Mouse (Mus musculus): ENCODE measurements at regions not wholly inside any gene's neighbourhood (a gene's known extent, or its start where the extent isn't known, plus 50 kb on each side); places are given as distances from the start of the nearest gene placed in this dataset.

DNA sequence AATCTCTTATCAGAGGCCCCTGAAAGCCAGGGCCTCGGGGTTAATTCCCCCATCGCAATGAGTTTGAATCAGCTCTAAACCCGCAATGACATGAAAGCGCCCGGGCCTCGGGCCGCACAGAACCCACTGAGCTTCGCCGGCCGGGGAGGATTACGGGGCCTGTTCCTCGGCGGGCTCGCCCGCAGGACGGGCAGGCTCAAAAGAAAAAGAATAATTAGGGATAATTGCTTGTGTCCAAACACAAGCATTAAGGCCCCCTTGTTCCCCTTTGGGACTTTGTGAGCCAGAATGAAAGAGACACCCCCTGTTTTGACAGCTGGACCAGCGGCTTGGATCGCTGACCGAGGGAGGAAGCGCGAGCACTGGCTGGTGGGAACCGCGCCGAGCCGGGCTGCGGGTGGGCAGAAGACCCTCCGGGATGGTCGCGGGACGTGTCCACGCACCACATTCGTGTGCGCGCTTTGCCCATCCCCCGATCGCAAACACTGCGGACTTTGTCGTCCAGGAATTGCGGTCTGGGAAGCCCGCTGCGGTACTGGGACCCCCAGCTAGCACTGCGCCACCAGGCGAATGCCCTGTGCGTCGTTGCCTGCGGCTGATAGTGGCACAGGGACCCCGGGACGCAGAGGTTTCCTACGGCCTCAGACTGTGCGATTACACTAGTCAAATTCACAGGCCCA lies 64.5 kb downstream of the Tmem174 start:
- Histone ChIP-seq H3K9me3 (replicated peaks; ENCODE audit: control insufficient read depth, insufficient read depth, low read length, poor library complexity, severe bottlenecking) (no peaks in the 10 kb centered on the region), H3K9ac (ENCODE audit: low read depth, poor library complexity, severe bottlenecking) (peak overlapping the region; percentile 22), H3K36me3 (ENCODE audit: control insufficient read depth, insufficient read depth, low read length, poor library complexity, severe bottlenecking) (no peaks in the 10 kb centered on the region), H3K27ac (ENCODE audit: insufficient read depth, low read length) (no peak overlapping the region), H3K27me3 (ENCODE audit: control insufficient read depth, insufficient read depth, low read length, poor library complexity, severe bottlenecking) (no peaks in the 10 kb centered on the region), H3K4me3 (ENCODE audit: low read depth, low read length) (peak overlapping the region; percentile 65), H3K4me1 (ENCODE audit: control insufficient read depth, insufficient read depth, low read length) (no peaks in the 10 kb centered on the region)
- TF ChIP-seq EP300 (IDR thresholded peaks at IDR 0.05; ENCODE audit: insufficient read depth, low read depth, low read length) (no peak), POLR2A (IDR thresholded peaks at IDR 0.05; ENCODE audit: insufficient read depth, low read length) (no peak), CTCF (IDR thresholded peaks at IDR 0.05; ENCODE audit: low read depth, low read length) (no peak)

DNA sequence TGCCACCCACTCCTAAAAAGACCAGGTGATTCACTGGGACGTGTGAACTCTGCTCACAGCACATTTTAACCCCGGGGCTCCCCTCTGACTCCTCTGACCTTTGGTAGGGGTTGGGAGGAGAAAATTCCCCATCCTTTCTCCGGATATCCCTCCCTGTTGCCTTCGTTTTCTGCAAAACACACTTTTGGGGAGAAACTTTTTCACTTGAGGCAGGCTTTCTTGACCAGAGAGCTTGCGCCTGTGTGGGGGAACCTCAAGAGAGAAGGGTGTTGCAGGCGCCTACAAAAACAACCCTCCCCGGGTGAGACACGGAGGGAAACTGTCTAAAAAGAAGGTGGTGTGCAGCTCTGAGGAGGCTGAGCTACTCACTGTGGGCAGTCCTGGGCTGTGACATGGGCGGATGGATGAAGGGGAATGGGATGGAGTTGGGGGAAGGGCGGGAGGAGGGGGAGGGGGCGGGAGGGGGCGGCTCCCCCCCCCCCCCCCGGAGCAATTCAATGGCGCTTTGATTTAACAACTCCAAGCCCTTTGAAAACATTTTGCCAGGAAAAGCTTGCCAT lies 65.1 kb downstream of the Tmem174 start:
- Histone ChIP-seq H3K9me3 (replicated peaks; ENCODE audit: control insufficient read depth, insufficient read depth, low read length, poor library complexity, severe bottlenecking) (no peaks in the 10 kb centered on the region), H3K4me3 (ENCODE audit: low read depth, low read length) (no peak overlapping the region), H3K36me3 (ENCODE audit: control insufficient read depth, insufficient read depth, low read length, poor library complexity, severe bottlenecking) (no peaks in the 10 kb centered on the region), H3K27ac (ENCODE audit: insufficient read depth, low read length) (no peak overlapping the region), H3K27me3 (ENCODE audit: control insufficient read depth, insufficient read depth, low read length, poor library complexity, severe bottlenecking) (no peaks in the 10 kb centered on the region), H3K4me1 (ENCODE audit: control insufficient read depth, insufficient read depth, low read length) (no peaks in the 10 kb centered on the region), H3K9ac (ENCODE audit: low read depth, poor library complexity, severe bottlenecking) (no peak overlapping the region)
- TF ChIP-seq EP300 (IDR thresholded peaks at IDR 0.05; ENCODE audit: insufficient read depth, low read depth, low read length) (no peak), POLR2A (IDR thresholded peaks at IDR 0.05; ENCODE audit: insufficient read depth, low read length) (no peak), CTCF (IDR thresholded peaks at IDR 0.05; ENCODE audit: low read depth, low read length) (no peak)

DNA sequence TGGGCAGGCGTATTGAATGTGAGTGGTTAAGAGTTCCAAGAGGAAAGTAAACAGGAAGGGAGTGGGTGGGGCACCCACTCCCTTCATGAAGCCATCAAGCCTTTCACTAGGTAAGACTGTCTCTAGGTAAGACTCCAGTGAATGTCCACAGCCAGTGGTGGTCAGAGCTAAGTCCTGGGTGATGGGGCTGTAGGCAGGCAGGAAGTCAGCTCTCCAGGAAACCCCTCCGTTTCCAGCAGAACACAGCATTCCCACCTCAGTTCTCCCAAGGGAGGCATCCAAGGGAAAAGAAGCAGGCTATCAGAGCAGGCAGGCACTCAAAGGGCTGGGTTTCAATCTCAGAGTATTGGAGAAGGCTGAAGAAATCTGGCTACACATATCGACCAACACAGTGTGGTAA lies 66.2 kb downstream of the Tmem174 start:
- Histone ChIP-seq H3K27me3 (ENCODE audit: control insufficient read depth, insufficient read depth, low read length, poor library complexity, severe bottlenecking) (no peaks in the 10 kb centered on the region), H3K4me1 (ENCODE audit: control insufficient read depth, insufficient read depth, low read length) (no peaks in the 10 kb centered on the region), H3K36me3 (ENCODE audit: control insufficient read depth, insufficient read depth, low read length, poor library complexity, severe bottlenecking) (no peaks in the 10 kb centered on the region)

GRCm38 (mm10) chr13:98555693-98556092 lies 63.9 kb upstream of the Gm10320 start:
- H3K4me1 ChIP-seq (ENCODE audit: control insufficient read depth, insufficient read depth, low read length): no peaks in the 10 kb centered on the region
- H3K27me3 ChIP-seq (ENCODE audit: control insufficient read depth, insufficient read depth, low read length, poor library complexity, severe bottlenecking): no peaks in the 10 kb centered on the region
- TF ChIP-seq EP300 (IDR thresholded peaks at IDR 0.05; ENCODE audit: insufficient read depth, low read depth, low read length): no peak
- TF ChIP-seq CTCF (IDR thresholded peaks at IDR 0.05; ENCODE audit: low read depth, low read length): no peak
- no peak for TF ChIP-seq POLR2A (IDR thresholded peaks at IDR 0.05; ENCODE audit: insufficient read depth, low read length)
- no peak overlapping the region for H3K27ac ChIP-seq (ENCODE audit: insufficient read depth, low read length)
- no peaks in the 10 kb centered on the region for H3K9me3 ChIP-seq (replicated peaks; ENCODE audit: control insufficient read depth, insufficient read depth, low read length, poor library complexity, severe bottlenecking)
- H3K4me3 ChIP-seq (ENCODE audit: low read depth, low read length): no peak overlapping the region
- H3K9ac ChIP-seq (ENCODE audit: low read depth, poor library complexity, severe bottlenecking): no peak overlapping the region
- no peaks in the 10 kb centered on the region for H3K36me3 ChIP-seq (ENCODE audit: control insufficient read depth, insufficient read depth, low read length, poor library complexity, severe bottlenecking)

More for the DNA sequence above, 66.2 kb downstream of the Tmem174 start:
- Histone ChIP-seq H3K9ac (ENCODE audit: low read depth, poor library complexity, severe bottlenecking) (no peak overlapping the region), H3K27ac (ENCODE audit: insufficient read depth, low read length) (no peak overlapping the region), H3K4me3 (ENCODE audit: low read depth, low read length) (no peak overlapping the region), H3K9me3 (replicated peaks; ENCODE audit: control insufficient read depth, insufficient read depth, low read length, poor library complexity, severe bottlenecking) (peaks cover 4% of the 10 kb centered on the region; the same call in 1 of the 2 replicates)
- TF ChIP-seq POLR2A (IDR thresholded peaks at IDR 0.05; ENCODE audit: insufficient read depth, low read length) (no peak), CTCF (IDR thresholded peaks at IDR 0.05; ENCODE audit: low read depth, low read length) (no peak), EP300 (IDR thresholded peaks at IDR 0.05; ENCODE audit: insufficient read depth, low read depth, low read length) (no peak)

DNA sequence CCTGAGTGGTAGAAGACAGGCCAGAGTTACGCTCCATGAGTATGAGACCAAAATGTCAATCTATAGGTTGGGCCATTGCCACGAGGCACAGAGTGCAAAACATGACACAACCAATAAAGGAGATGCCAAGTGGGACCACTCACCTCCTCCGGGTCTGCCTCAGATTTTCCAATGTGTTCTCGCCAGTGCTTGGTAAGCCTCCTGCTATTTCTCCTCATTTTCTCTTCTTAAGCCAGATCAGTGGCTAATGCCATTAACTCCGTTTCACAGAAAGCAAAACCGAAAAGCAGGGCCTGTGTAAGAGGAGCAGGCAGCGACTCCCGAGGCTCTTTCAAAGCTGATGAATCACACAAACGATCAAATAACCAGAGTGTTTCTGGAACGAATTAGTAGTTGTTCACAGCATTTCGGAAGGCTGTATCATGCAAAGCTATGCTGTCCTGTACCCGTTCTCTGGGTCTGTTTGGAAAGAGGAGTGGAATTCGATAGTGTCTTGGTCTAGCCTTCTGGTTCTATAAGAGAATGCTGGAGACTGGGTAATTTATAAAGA lies 59.7 kb upstream of the Gm10320 start:
- Histone ChIP-seq H3K27ac (ENCODE audit: insufficient read depth, low read length) (no peak overlapping the region), H3K27me3 (ENCODE audit: control insufficient read depth, insufficient read depth, low read length, poor library complexity, severe bottlenecking) (no peaks in the 10 kb centered on the region), H3K4me1 (ENCODE audit: control insufficient read depth, insufficient read depth, low read length) (no peaks in the 10 kb centered on the region), H3K4me3 (ENCODE audit: low read depth, low read length) (no peak overlapping the region), H3K9ac (ENCODE audit: low read depth, poor library complexity, severe bottlenecking) (no peak overlapping the region), H3K36me3 (ENCODE audit: control insufficient read depth, insufficient read depth, low read length, poor library complexity, severe bottlenecking) (no peaks in the 10 kb centered on the region), H3K9me3 (replicated peaks; ENCODE audit: control insufficient read depth, insufficient read depth, low read length, poor library complexity, severe bottlenecking) (no peaks in the 10 kb centered on the region)
- TF ChIP-seq EP300 (IDR thresholded peaks at IDR 0.05; ENCODE audit: insufficient read depth, low read depth, low read length) (no peak), POLR2A (IDR thresholded peaks at IDR 0.05; ENCODE audit: insufficient read depth, low read length) (no peak), CTCF (IDR thresholded peaks at IDR 0.05; ENCODE audit: low read depth, low read length) (no peak)

- TF ChIP-seq CTCF (IDR thresholded peaks at IDR 0.05; ENCODE audit: low read depth, low read length) (no peak), POLR2A (IDR thresholded peaks at IDR 0.05; ENCODE audit: insufficient read depth, low read length) (no peak), EP300 (IDR thresholded peaks at IDR 0.05; ENCODE audit: insufficient read depth, low read depth, low read length) (no peak)
- Histone ChIP-seq H3K36me3 (ENCODE audit: control insufficient read depth, insufficient read depth, low read length, poor library complexity, severe bottlenecking) (no peaks in the 10 kb centered on the region), H3K27ac (ENCODE audit: insufficient read depth, low read length) (no peak overlapping the region), H3K4me3 (ENCODE audit: low read depth, low read length) (no peak overlapping the region), H3K9me3 (replicated peaks; ENCODE audit: control insufficient read depth, insufficient read depth, low read length, poor library complexity, severe bottlenecking) (no peaks in the 10 kb centered on the region), H3K27me3 (ENCODE audit: control insufficient read depth, insufficient read depth, low read length, poor library complexity, severe bottlenecking) (no peaks in the 10 kb centered on the region), H3K9ac (ENCODE audit: low read depth, poor library complexity, severe bottlenecking) (no peak overlapping the region), H3K4me1 (ENCODE audit: control insufficient read depth, insufficient read depth, low read length) (no peaks in the 10 kb centered on the region)
Measured at GRCm38 (mm10) chr13:98547223-98547622, 55.4 kb upstream of the Gm10320 start.

Data from ES-Bruce4 (cell line).